Comparison of ENCODE assay signal across 16 mouse cellular contexts in genomic region chr3:145525266-145525665, GRCm38 (mm10).
"Had no signal": no experiment of that assay in that cellular context is flagged by ENCODE, and none has a peak within 500 bp of the region (broad histone marks: within the 10 kb centered on the region; RNA-seq: fewer than 3 reads in every experiment).

No protein-coding gene starts in this region.

- H3K9me3 ChIP-seq: limb, embryonic 12.5 days; midbrain, embryonic 15.5 days; neural tube, embryonic 13.5 days had no signal

- H3K27me3 ChIP-seq: limb, embryonic 12.5 days; midbrain, embryonic 15.5 days; neural tube, embryonic 13.5 days had no signal

- H3K4me3 ChIP-seq: limb, embryonic 12.5 days; midbrain, embryonic 15.5 days; neural tube, embryonic 13.5 days had no signal

- H3K27ac ChIP-seq: limb, embryonic 12.5 days; liver, embryonic 14.5 days; midbrain, embryonic 15.5 days; neural tube, embryonic 13.5 days; stomach, postnatal 0 days had no signal

- H3K4me1 ChIP-seq: limb, embryonic 12.5 days; midbrain, embryonic 15.5 days; neural tube, embryonic 13.5 days had no signal

- H3K36me3 ChIP-seq: limb, embryonic 12.5 days; midbrain, embryonic 15.5 days; neural tube, embryonic 13.5 days had no signal

- DNase-seq: kidney, adult 8-10 months; kidney, postnatal 25 days; layer of hippocampus, adult 9-11 months; layer of hippocampus, postnatal 36 days; lung, adult 2 months; lung, postnatal 4 days; right cerebral cortex, postnatal 14 days; thymus, adult 18-20 months; thymus, postnatal 14 days had no signal

- H3K4me2 ChIP-seq: limb, embryonic 12.5 days; midbrain, embryonic 11.5 days; midbrain, embryonic 15.5 days; neural tube, embryonic 13.5 days had no signal

- ATAC-seq: lung, postnatal 0 days; midbrain, embryonic 15.5 days had no signal

- H3K9ac ChIP-seq: limb, embryonic 12.5 days; liver, embryonic 14.5 days; midbrain, embryonic 15.5 days; neural tube, embryonic 13.5 days had no signal
